Mouse (Mus musculus) ES-Bruce4 (cell line): ENCODE measurements around the gene Pak4.

Experiments
- CTCF ChIP-seq: IDR thresholded peaks from one replicate; pipeline ENCODE4 v1.8.1; 2011; ENCODE audit warnings: low read depth, low read length
- EP300 ChIP-seq: IDR thresholded peaks from 2 replicates; pipeline ENCODE4 v1.6.1; 2011; ENCODE audit warnings: low read depth, low read length; ENCODE audit not compliant: insufficient read depth
- POLR2A ChIP-seq: IDR thresholded peaks from one replicate; pipeline ENCODE4 v1.8.1; 2011; ENCODE audit warnings: low read length; ENCODE audit not compliant: insufficient read depth

GRCm38 (mm10) chr7:28558486-28558885 lies 39.5 kb downstream of the Pak4 start:
- TF ChIP-seq CTCF (no peak), EP300 (no peak), POLR2A (no peak)
